Mouse (Mus musculus) limb, embryonic 15.5 days (tissue): ENCODE measurements around the gene Sgsm1. TPM values are rescaled to one million over a fixed set of nuclear protein-coding genes. Genes with fewer than 3 reads are reported as not detected.
A peak's percentile ranks its signal among the peaks of the same experiment; 100 is the strongest.

Experiments
- ATAC-seq: fragments of 200-750 bp; cut with Nextera tagmentation; 2 replicates; pipeline ENCODE4 v1.8.0; 2017; ENCODE audit warnings: low read depth, moderate TSS enrichment; ENCODE audit not compliant: insufficient number of reproducible peaks, low FRiP score, low TSS enrichment
- H3K27ac ChIP-seq: fragments of 300-500 bp; sonication (generic); 2 replicates; pipeline ENCODE4 v1.5.1; 2015; ENCODE audit warnings: moderate library complexity, mild to moderate bottlenecking, inconsistent platforms
- H3K27me3 ChIP-seq: fragments of 300-500 bp; sonication (generic); 2 replicates; pipeline ENCODE4 v1.6.1; 2015; ENCODE audit warnings: inconsistent platforms
- H3K36me3 ChIP-seq: fragments of 300-500 bp; sonication (generic); 2 replicates; pipeline ENCODE4 v1.6.1; 2015; ENCODE audit warnings: inconsistent platforms
- H3K4me1 ChIP-seq: fragments of 300-500 bp; sonication (generic); 2 replicates; pipeline ENCODE4 v1.6.1; 2015; ENCODE audit warnings: inconsistent platforms
- H3K4me2 ChIP-seq: fragments of 300-500 bp; sonication (generic); 2 replicates; pipeline ENCODE4 v1.6.1; 2015; ENCODE audit warnings: mild to moderate bottlenecking, inconsistent platforms
- H3K4me3 ChIP-seq: fragments of 300-500 bp; sonication (generic); 2 replicates; pipeline ENCODE4 v1.5.1; 2015; ENCODE audit warnings: mild to moderate bottlenecking, inconsistent platforms
- H3K9ac ChIP-seq: fragments of 300-500 bp; sonication (generic); 2 replicates; pipeline ENCODE4 v1.6.1; 2015; ENCODE audit warnings: inconsistent platforms
- H3K9me3 ChIP-seq: fragments of 300-500 bp; sonication (generic); 2 replicates; pipeline ENCODE4 v1.6.1; 2016; ENCODE audit warnings: inconsistent platforms
- WGBS: fragments of 180-500 bp; shearing (Covaris S2); methylation state at CpG from one replicate; pipeline ENCODE4 v1.1.7; 2015; 5-methylcytosine and 5-hydroxymethylcytosine counted together
- polyA plus RNA-seq: library from polyadenylated mRNA; unstranded; fragments of >200 nt; fragmentation: Nextera tagmentation; extraction: Ambion mirVana; gene quantifications from 2 replicates; pipeline ENCODE4 v1.2.1, GENCODE M21; 2015

Gene Sgsm1
- polyA plus RNA-seq, 1 experiment from 2014 or later, result 2.0 TPM

DNA sequence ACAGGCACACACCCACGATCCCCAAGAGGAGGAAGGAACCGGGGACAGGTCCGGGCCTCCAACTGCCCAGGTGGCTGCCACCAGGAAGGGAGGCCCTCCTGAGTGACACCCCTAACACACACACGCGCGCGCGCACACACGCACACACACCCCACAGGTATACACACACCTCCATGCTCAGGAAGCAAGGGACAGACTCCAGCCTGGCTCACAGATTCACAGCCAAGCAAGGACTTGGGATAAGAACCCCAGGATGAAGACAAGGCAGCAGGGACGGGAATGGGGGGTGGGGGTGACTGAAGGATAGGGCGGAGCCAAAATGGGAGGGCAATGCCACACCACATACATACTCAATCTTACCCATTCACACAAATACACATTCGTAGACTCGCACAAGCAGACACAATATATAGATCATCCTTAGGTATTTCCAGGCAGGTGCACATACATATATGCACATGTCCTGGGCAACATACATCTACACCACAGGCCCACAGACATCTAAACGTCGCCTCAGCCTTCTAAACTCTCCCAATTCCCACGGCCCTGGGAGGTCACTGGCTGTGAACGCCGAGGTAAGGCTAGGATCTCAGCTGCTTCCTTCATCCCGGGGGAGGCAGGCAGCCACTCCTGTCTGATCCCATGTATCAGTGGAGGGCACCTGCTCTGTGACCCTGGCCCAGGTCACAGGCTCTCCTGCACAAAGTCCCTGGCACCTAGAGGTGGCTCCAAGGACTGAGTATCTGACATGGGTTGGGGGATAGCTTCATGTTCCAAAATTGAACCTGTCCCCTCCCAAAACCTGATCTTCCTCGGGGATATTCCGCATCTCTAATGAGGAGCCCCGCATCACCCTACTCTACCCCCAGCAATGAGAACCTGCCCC is 852 bp downstream of the Sgsm1 start:
- WGBS, result 57% methylated on average over 22 of the region's 22 CpGs
- peaks cover 3% of the 10 kb centered on the region; the same call in 1 of the 2 replicates for H3K9me3 ChIP-seq
- H3K27me3 ChIP-seq, result peaks cover 61% of the 10 kb centered on the region
- no peak overlapping the region for H3K27ac ChIP-seq
- H3K36me3 ChIP-seq, result no peaks in the 10 kb centered on the region
- peaks cover 20% of the 10 kb centered on the region for H3K4me1 ChIP-seq
- no peak overlapping the region for H3K9ac ChIP-seq
- ATAC-seq, result no peak
- peak overlapping the region; percentile 90 for H3K4me2 ChIP-seq
- peak overlapping the region; percentile 52 for H3K4me3 ChIP-seq

DNA sequence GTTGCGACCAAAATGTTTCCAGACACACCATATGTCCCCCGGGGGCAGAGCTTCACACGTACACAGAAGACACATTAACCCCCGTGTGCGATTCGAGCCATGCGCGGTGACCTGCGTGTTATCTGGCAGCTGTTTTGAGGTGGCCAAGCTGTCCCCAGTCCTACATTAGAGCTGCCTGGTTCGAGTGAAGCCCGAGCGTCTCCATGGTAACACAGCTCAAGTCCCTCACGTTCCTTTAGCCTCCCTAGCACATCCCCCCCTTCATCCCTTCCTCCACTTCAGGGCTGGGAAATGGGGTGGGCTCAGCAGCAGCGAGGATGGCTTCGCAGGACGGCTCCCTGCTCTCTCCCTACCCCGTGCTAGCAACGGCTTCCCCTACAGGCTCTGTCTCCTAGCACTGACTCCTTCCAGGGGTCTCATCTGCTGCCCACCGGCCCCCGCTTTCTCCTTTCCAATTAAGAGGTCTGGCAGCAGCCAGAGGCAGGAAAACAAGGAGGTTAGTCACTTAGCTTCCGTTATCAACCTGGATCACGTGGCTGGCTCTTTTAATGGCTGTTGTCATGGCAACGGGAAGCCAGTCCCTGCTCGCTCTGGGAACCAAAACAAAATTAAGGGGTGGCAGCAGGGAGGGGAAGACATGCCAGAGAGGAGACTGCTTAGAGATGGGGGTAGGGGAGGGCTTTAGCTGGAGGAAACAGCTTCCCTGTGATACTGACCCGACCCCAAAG is 3.7 kb downstream of the Sgsm1 start:
- H3K36me3 ChIP-seq, result no peaks in the 10 kb centered on the region
- peak overlapping the region; percentile 17; the same call in 1 of the 2 replicates for H3K4me3 ChIP-seq
- H3K9me3 ChIP-seq, result no peaks in the 10 kb centered on the region
- no peak overlapping the region for H3K9ac ChIP-seq
- peak overlapping the region; percentile 44 for H3K4me2 ChIP-seq
- H3K27me3 ChIP-seq, result peaks cover 51% of the 10 kb centered on the region
- WGBS, result 2% methylated on average over 25 of the region's 25 CpGs
- no peak overlapping the region for H3K27ac ChIP-seq
- peaks cover 15% of the 10 kb centered on the region for H3K4me1 ChIP-seq
- no peak for ATAC-seq

DNA sequence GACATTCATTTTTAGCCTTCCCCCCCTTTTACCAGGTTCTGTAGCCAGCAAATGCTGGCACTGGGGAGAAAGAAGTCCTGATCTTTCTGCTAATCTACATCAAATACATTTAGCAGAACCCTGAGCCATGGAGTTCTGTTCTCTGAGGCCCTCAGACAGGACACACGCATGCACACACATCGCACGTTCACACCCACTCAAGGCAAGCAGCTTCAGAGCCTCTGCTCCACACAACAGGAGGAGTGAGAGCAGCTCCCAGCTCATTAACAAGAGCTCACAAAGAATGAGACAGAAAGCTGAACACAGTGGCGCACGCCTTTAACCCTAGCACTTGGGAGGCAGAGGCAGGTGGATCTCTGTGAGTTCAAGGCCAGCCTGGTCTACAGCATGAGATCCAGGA is 6.1 kb downstream of the Sgsm1 start:
- 82% methylated on average over 5 of the region's 5 CpGs for WGBS
- Histone ChIP-seq H3K9me3 (no peaks in the 10 kb centered on the region), H3K4me2 (no peak overlapping the region), H3K27ac (no peak overlapping the region), H3K36me3 (no peaks in the 10 kb centered on the region), H3K27me3 (peaks cover 43% of the 10 kb centered on the region), H3K4me1 (peaks cover 8% of the 10 kb centered on the region), H3K4me3 (no peak overlapping the region), H3K9ac (no peak overlapping the region)
- no peak for ATAC-seq

DNA sequence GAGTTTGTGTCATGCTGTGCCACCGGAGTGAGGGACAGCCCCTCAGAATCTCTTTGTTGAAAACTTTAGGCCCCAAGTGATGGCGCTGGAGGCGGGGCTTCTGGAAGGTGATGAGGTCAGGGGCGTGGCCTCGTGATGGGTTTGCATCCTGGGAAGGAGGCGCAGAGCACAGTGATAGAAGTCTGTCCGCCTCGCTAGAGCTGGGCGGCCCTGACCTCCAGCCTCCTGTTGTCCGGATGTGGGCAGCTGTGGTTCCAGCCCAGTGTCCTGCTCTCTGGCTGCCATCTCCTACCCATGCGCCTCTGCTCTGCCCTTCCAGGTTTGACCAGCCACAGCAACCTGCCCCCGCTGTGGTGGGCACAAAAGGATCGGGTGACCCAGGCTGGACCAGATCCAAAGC is 8.7 kb downstream of the Sgsm1 start:
- no peak for ATAC-seq

DNA sequence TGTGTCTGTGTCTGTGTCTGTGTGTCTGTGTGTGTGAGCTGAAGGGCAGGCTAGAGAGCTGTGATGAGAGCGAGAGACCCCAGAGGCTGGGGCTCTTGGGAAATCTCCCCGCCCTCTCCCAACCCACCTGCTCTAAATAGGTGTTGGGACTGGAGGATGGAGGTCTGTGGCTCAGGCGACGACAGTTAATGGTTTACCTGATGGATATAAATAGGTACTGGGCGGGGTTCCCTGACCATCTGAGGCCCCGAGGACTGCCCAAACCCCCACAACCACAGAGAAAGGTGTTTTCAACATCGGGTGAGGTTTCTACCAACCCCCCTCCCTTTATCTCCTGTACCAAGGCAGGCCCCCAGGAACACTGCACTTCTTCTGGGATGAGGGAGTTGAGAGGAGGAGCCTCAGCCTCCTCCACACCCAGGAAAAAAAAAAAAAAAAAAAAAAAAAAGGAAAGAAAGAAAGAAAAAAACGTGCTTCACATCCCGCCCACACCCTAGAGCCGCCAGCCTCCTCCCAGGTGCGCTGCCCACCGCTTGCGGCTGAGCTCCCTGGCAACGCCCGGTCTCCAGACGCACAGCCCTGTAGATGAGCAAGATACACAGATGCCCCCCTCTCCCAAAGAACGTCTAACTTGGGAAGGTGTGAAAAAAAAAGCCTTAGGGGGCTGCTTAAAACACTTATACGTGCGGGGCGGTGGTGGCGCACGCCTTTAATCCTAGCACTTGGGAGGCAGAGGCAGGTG is 10.3 kb downstream of the Sgsm1 start:
- Histone ChIP-seq H3K27ac (no peak overlapping the region), H3K9ac (no peak overlapping the region), H3K4me2 (no peak overlapping the region), H3K36me3 (no peaks in the 10 kb centered on the region), H3K27me3 (peaks cover 37% of the 10 kb centered on the region), H3K4me1 (0 out of 2 replicates have a peak, but pooled peaks cover 7% of the 10 kb centered on the region), H3K9me3 (no peaks in the 10 kb centered on the region), H3K4me3 (no peak overlapping the region)
- no peak for ATAC-seq
- WGBS, result 65% methylated on average over 22 of the region's 22 CpGs

More for the DNA sequence above, 8.7 kb downstream of the Sgsm1 start:
- H3K9ac ChIP-seq, result no peak overlapping the region
- WGBS, result 18% methylated on average over 13 of the region's 13 CpGs
- no peak overlapping the region for H3K4me2 ChIP-seq
- H3K27ac ChIP-seq, result no peak overlapping the region
- H3K4me3 ChIP-seq, result no peak overlapping the region
- peaks cover 41% of the 10 kb centered on the region for H3K27me3 ChIP-seq
- H3K9me3 ChIP-seq, result no peaks in the 10 kb centered on the region
- no peaks in the 10 kb centered on the region for H3K36me3 ChIP-seq
- peaks cover 12% of the 10 kb centered on the region for H3K4me1 ChIP-seq

DNA sequence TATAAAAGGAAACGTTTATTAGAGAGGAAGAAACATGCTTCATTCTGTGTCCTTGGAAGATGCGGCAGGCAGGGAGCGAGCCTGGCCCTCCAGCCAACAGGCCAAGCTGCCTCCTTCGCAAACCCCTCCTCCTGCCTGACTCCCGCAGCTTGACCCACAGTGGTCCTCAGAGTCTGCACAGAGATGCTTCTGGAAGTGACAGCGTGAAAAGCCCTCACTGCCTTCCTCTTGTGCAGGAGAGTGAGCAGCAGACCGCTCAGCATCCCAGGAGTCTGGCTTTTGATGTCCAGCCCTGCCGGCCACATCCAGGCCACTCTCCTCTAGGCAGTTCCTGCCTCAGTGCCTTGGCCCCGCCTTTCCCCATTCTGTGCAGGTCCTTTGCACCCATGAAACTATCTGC is 11.2 kb downstream of the Sgsm1 start:
- Histone ChIP-seq H3K27ac (no peak overlapping the region), H3K4me1 (0 out of 2 replicates have a peak, but pooled peaks cover 7% of the 10 kb centered on the region), H3K4me2 (no peak overlapping the region), H3K36me3 (no peaks in the 10 kb centered on the region), H3K9me3 (no peaks in the 10 kb centered on the region), H3K4me3 (no peak overlapping the region), H3K9ac (no peak overlapping the region), H3K27me3 (peaks cover 37% of the 10 kb centered on the region)
- no peak for ATAC-seq
- WGBS, result 43% methylated on average over 9 of the region's 9 CpGs

DNA sequence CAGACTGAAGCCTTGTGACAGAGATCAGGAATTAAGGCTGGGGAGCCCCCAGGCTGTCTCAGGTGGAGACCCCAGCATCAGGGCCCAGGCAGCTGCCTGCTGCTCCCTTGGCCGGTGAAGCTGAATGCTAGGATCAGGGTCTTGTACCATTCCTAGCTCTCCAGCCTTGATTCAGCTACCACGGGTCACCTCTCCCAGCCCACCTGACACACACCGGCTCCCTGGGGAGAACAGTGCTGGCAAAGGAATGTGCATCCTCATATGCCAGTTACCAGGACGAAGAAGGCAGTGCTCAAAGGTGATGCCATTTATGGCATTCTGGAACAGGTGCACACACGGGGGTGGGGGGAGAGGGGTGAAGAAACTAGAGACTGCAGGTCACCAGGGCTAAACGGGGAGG is 11.8 kb downstream of the Sgsm1 start:
- H3K4me3 ChIP-seq, result no peak overlapping the region
- no peak for ATAC-seq
- no peaks in the 10 kb centered on the region for H3K9me3 ChIP-seq
- peaks cover 37% of the 10 kb centered on the region for H3K27me3 ChIP-seq
- 61% methylated on average over 6 of the region's 6 CpGs for WGBS
- H3K4me1 ChIP-seq, result 0 out of 2 replicates have a peak, but pooled peaks cover 7% of the 10 kb centered on the region
- no peak overlapping the region for H3K9ac ChIP-seq
- H3K27ac ChIP-seq, result no peak overlapping the region
- no peaks in the 10 kb centered on the region for H3K36me3 ChIP-seq
- no peak overlapping the region for H3K4me2 ChIP-seq

DNA sequence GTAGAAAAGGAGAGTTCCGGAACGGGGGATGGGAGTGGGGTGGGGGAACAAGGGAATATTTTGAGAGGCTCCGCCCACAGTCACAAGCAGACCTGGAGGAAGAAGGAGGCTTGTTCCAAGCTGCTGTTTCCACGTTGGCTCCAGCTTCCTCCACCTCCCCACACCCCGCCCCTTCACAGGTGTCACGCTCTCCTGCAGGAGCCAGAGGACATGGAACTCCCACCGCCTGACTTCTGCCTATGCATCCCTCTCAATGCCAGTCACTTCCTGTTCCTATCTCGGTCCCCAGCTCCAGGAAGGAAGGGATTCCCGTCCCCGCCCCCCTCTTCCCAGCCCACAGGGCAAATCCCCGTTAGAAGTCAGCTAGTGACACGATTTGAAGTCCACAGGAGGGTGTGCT is 12.5 kb downstream of the Sgsm1 start:
- no peaks in the 10 kb centered on the region for H3K9me3 ChIP-seq
- H3K27me3 ChIP-seq, result peaks cover 37% of the 10 kb centered on the region
- H3K9ac ChIP-seq, result no peak overlapping the region
- no peak overlapping the region for H3K4me3 ChIP-seq
- WGBS, result 21% methylated on average over 12 of the region's 12 CpGs
- H3K4me2 ChIP-seq, result no peak overlapping the region
- no peaks in the 10 kb centered on the region for H3K36me3 ChIP-seq
- H3K4me1 ChIP-seq, result 0 out of 2 replicates have a peak, but pooled peaks cover 7% of the 10 kb centered on the region
- no peak for ATAC-seq
- no peak overlapping the region for H3K27ac ChIP-seq

DNA sequence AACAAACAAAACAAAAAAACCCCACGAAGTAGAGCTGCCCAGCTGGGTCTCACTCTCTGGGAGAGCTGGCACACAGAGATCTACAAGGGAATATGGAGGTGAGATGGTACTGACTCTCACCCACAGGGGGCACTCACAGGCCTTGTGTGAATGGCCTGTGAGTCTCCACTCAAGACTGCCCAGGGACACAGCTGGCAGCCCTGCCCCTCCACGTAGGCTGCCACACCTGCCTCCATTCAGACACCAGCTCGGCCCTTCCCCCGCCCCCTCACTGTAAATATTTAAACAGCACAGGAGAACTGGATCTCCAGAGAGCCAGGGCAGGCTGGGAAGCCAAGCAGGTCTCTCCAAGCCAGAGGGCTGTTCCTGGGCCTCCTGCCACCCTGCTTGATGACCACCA is 14.8 kb downstream of the Sgsm1 start:
- H3K4me2 ChIP-seq, result no peak overlapping the region
- WGBS, result 33% methylated on average over 4 of the region's 4 CpGs
- H3K36me3 ChIP-seq, result no peaks in the 10 kb centered on the region
- no peaks in the 10 kb centered on the region for H3K9me3 ChIP-seq
- no peak for ATAC-seq
- H3K27me3 ChIP-seq, result peaks cover 34% of the 10 kb centered on the region
- H3K4me1 ChIP-seq, result 0 out of 2 replicates have a peak, but pooled peaks cover 7% of the 10 kb centered on the region
- H3K4me3 ChIP-seq, result no peak overlapping the region
- H3K9ac ChIP-seq, result no peak overlapping the region
- no peak overlapping the region for H3K27ac ChIP-seq

DNA sequence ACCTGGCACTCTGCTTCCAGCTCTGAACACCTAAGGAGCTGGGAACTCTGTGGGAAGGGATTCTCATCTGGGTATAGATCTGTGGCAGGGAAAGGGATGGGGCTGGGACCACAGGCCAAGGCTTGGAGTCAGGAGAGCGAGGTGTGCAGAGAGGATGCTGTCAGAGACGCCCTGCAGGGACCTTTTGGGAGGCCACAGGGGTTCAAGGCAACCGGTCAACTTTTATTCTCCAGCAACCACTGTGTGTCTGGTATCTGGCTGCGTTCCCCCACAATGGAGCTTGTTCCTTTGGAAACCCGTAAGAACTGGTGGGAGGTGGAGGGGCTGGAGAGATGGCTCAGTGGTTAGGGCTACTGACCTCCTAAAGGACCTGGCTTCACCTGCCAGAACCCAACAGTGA is 16.0 kb downstream of the Sgsm1 start:
- Histone ChIP-seq H3K9ac (no peak overlapping the region), H3K36me3 (no peaks in the 10 kb centered on the region), H3K27ac (no peak overlapping the region), H3K27me3 (peaks cover 42% of the 10 kb centered on the region), H3K4me2 (no peak overlapping the region), H3K9me3 (no peaks in the 10 kb centered on the region), H3K4me3 (no peak overlapping the region), H3K4me1 (0 out of 2 replicates have a peak, but pooled peaks cover 7% of the 10 kb centered on the region)
- 80% methylated on average over 5 of the region's 5 CpGs for WGBS
- no peak for ATAC-seq

DNA sequence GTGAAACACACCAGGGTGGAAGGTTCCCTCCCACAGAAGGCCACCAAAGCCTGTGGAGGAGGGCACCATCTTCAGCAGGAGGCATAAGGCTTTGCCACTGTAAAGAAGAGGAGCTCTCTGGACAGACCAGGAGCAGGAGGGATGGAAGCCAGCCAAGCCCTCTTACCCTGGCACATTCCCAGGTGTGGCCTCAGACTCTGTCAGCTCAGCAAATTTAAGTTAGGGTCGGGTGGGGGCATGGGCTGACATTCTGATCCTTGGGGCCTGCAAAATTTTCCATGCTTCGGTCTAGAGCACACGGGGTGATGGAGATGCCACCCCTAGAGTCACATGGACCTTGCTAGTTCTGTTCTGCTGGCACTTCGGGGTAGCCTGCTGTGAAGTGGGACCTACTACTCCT is 17.1 kb downstream of the Sgsm1 start:
- no peaks in the 10 kb centered on the region for H3K36me3 ChIP-seq
- H3K4me2 ChIP-seq, result no peak overlapping the region
- no peak for ATAC-seq
- H3K4me3 ChIP-seq, result no peak overlapping the region
- peaks cover 40% of the 10 kb centered on the region for H3K27me3 ChIP-seq
- H3K9me3 ChIP-seq, result no peaks in the 10 kb centered on the region
- 63% methylated on average over 4 of the region's 4 CpGs for WGBS
- no peak overlapping the region for H3K27ac ChIP-seq
- 0 out of 2 replicates have a peak, but pooled peaks cover 7% of the 10 kb centered on the region for H3K4me1 ChIP-seq
- no peak overlapping the region for H3K9ac ChIP-seq
